Mouse (Mus musculus): ENCODE data around the gene Hcrtr2. TPM values are rescaled to one million over a fixed set of nuclear protein-coding genes. Genes with fewer than 3 reads are reported as not detected.

The Hcrtr2 gene
- total RNA-seq, 2 experiments from 2014 or later, result 2.8 to 3.9 TPM

- no peak for DNase-seq (ENCODE audit: low spot score in 2 of 2)
- intact Hi-C loops (cut with DNase I), result loop anchor here (2.0 kb wide), 2 partner anchors 115 to 475 kb away; no protein-coding TSS in a partner anchor
Observed at GRCm38 (mm10) chr9:76237946-76238345, 85.7 kb downstream of the Hcrtr2 start.

DNA sequence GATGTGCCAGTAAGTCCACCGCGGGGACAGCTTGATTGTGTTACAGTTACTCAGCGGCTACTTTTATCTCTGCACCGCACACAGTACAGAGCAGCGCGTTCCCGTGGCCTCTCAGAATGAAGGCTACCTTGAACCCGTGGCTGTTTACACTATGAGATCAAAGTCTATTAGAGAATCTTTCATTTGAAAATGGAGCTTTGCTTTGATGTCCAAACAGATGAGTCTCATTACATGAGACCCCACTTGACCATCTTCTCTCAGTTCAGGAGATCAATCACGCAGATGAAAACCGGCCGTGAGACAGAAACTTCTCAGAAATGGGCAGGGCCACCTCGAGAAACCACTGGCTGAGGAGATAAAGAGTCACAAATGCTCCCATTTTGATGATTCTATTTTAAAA, 86.4 kb downstream of the Hcrtr2 start:
- intact Hi-C loops (cut with DNase I), result loop anchor here (2.0 kb wide), 2 partner anchors 114 to 474 kb away; no protein-coding TSS in a partner anchor
- no peak for DNase-seq (ENCODE audit: low spot score in 2 of 2)

DNA sequence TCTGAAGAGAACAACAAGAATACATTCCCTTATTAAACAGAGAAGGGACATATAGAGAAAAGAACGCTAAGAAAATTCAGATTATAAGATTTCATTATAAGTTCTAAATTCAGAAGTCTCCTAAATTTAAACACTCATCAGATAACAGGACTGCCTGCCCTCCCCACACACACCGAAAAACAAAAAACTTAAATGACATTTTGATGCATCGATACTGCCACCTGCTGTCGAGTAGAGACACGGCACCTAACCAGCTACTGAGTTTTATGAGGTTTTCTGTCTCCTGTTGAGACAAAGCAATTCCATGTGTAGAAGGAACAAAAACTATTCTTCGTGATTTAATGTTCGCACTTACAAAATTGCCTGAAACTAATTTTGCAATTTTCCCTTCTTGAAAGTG, 87.0 kb downstream of the Hcrtr2 start:
- peak; percentile 69 to 77 for DNase-seq (ENCODE audit: low spot score in 2 of 2)
- intact Hi-C loops (cut with DNase I), result loop anchor here (2.0 kb wide), 2 partner anchors 114 to 474 kb away; no protein-coding TSS in a partner anchor

DNA sequence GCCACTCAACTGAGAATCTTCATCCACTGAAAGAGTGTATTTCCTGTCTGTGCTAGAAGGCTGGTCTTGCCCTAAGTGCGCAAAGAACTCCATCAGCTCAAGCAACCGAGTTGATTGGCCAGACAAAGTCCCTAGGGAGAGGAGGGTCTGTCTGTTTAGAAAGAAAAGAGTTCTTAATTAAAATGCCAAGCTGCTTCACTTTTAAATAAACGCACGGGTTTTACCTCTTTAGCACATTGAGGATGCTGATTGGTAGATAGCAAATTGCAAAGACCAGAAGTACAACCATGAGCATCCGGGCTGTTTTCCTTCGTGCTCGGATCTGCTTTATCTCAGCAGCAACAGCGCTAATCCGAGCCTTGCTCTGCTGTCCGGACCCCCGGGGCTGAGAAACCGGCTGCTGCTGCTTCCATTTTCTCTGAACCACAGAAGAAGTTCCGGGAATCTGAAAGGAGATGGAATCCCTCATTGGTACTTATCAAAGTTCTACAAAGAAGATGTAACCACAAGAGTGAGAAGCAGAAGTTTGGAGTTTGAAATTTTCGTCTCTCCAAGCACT, 87.6 kb downstream of the Hcrtr2 start:
- no peak for DNase-seq (ENCODE audit: low spot score in 2 of 2)
- intact Hi-C loops (cut with DNase I), result loop anchor here (2.0 kb wide), 2 partner anchors 113 to 473 kb away; no protein-coding TSS in a partner anchor

- DNase-seq (ENCODE audit: low spot score in 2 of 2), result no peak
- intact Hi-C loops (cut with DNase I), result no loop called here
Observed at GRCm38 (mm10) chr9:76234899-76235298, 88.8 kb downstream of the Hcrtr2 start.

DNA sequence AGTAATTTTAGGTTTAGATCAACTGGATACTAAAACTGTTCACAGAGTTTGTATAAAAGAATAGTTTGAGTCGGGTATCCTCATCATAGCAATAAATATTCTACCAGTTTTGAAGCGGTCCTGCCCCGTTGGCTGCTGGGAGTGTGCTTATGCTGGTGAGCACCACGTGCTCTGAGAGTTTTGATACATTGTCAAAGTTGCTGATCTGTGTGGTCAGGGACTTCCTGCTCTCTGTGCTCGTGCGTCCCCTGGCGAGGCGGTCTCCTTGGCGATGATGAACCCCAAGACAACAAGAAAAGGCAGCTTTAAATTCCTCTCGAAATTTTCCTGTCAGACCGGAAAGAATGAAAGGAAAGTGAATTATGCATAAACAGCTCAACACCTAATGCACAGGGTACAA, 93.3 kb downstream of the Hcrtr2 start:
- no peak for DNase-seq (ENCODE audit: low spot score in 2 of 2)
- intact Hi-C loops (cut with DNase I), result no loop called here

- DNase-seq (ENCODE audit: low spot score in 2 of 2), result no peak
- intact Hi-C loops (cut with DNase I), result no loop called here
Observed at GRCm38 (mm10) chr9:76217178-76217975, 106.3 kb downstream of the Hcrtr2 start.

DNA sequence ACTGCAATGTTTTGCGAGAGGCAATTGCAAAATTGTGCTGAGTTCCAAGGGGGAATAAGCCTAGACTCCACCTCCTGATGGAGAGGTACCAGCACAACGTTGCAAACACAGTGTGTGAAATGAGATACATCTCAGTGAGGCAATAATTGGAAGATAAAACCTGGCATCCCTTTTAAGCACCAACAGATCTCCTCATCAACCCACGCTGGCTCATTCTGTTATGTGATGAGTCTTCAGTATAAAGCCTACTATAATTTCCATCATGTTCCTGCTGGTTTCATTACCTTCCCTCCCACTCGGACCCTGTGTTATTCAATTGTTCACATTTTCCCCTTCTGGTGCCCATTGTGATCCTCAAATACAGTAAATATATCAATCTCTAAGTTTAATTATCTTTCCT, 109.0 kb downstream of the Hcrtr2 start:
- peak in 1 of 2 experiments; percentile 6 for DNase-seq (ENCODE audit: low spot score in 2 of 2)
- intact Hi-C loops (cut with DNase I), result no loop called here

GRCm38 (mm10) chr9:76213557-76213956, 110.1 kb downstream of the Hcrtr2 start, which contains the start of gene Gfral:
Gene Gfral, minus strand, starts transcription at chr9:76213657.
- intact Hi-C loops (cut with DNase I), result no loop called here
- no peak for DNase-seq (ENCODE audit: low spot score in 2 of 2)

DNA sequence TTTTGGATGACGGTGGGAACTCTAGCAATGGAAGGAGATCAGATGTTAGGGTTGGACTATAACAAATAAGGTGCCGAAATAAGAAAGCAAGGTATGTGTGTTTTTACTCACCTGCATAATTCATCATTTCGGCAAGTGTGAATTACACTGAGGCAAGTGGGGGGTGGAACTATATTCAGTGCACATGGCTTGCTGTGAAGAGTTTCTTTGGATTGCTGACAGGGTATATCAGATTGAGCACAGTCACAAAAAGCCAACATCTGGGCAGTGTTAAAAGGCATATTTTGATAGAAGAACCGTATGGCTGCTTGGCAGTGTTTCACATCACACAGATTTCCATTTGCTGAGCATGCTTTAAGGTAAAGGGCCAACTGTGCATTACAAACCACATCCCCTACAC, 126.7 kb downstream of the Hcrtr2 start:
- DNase-seq (ENCODE audit: low spot score in 2 of 2), result peak; percentile 5 to 10
- intact Hi-C loops (cut with DNase I), result no loop called here

DNA sequence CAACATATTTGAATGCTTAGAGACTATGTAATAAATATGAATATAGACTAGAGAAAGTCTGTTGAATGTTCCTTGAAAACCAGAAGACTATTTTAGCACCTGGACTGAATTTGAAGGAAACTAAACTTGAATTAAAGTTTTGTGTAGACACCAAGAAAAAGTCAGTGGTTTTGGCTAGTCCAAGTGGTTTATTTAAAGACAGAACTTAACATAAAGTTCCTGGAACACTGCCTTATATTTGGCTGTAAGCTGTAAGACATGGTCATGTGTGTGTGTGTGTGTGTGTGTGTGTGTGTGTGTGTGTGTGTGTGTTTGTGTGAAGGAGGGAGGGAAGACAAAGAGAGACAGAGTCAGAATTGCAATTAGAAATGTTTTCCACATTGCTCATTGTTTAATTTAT, 144.4 kb downstream of the Hcrtr2 start:
- intact Hi-C loops (cut with DNase I), result no loop called here
- DNase-seq (ENCODE audit: low spot score in 2 of 2), result peak in 1 of 2 experiments; percentile 56

Other genes with a start within 250 kb of the Hcrtr2 start
- gene Gfral, start 110.2 kb downstream of the Hcrtr2 start, total RNA-seq (2021), result not detected
- gene Fam83b, start 243.3 kb upstream of the Hcrtr2 start, total RNA-seq (2021), result under 1 TPM; 0.17 to 0.29 TPM